Mouse (Mus musculus) midbrain, embryonic 14.5 days (tissue): ENCODE results near the gene F2rl1. TPM values are rescaled to one million over a fixed set of nuclear protein-coding genes. Genes with fewer than 3 reads are reported as not detected.

Experiments used
- ATAC-seq: fragments of 200-750 bp; cut with Nextera tagmentation; 2 replicates; pipeline ENCODE4 v1.8.0; 2017; ENCODE audit warnings: moderate number of reproducible peaks, moderate library complexity; ENCODE audit not compliant: low FRiP score, low TSS enrichment
- DNase-seq: peaks from one replicate; pipeline ENCODE4 v3.0.0-alpha.2; 2015
- H3K27ac ChIP-seq: fragments of 300-500 bp; sonication (generic); replicated peaks from 2 replicates; pipeline ENCODE4 v1.5.1; 2014; ENCODE audit warnings: mild to moderate bottlenecking, low read depth, low read length, moderate library complexity
- H3K27me3 ChIP-seq: fragments of 300-500 bp; sonication (generic); 2 replicates; pipeline ENCODE4 v1.6.1; 2014; ENCODE audit warnings: low read length, control low read depth, mixed read lengths; ENCODE audit not compliant: control insufficient read depth, insufficient read depth
- H3K36me3 ChIP-seq: fragments of 300-500 bp; sonication (generic); 2 replicates; pipeline ENCODE4 v1.6.1; 2014; ENCODE audit warnings: low read length, control low read depth; ENCODE audit not compliant: control insufficient read depth, insufficient read depth
- H3K4me1 ChIP-seq: fragments of 300-500 bp; sonication (generic); 2 replicates; pipeline ENCODE4 v1.6.1; 2014; ENCODE audit warnings: mild to moderate bottlenecking, antibody characterized with exemption, low read length, control low read depth; ENCODE audit not compliant: control insufficient read depth, insufficient read depth
- H3K4me2 ChIP-seq: fragments of 300-500 bp; sonication (generic); 2 replicates; pipeline ENCODE4 v1.6.1; 2014; ENCODE audit warnings: mild to moderate bottlenecking, low read length, moderate library complexity
- H3K4me3 ChIP-seq: fragments of 300-500 bp; sonication (generic); replicated peaks from 2 replicates; pipeline ENCODE4 v1.5.1; 2014; ENCODE audit warnings: low read depth, low read length
- H3K9ac ChIP-seq: fragments of 300-500 bp; sonication (generic); replicated peaks from 2 replicates; pipeline ENCODE4 v1.6.1; 2014; ENCODE audit warnings: mild to moderate bottlenecking, low read length, moderate library complexity
- H3K9me3 ChIP-seq: fragments of 300-500 bp; sonication (generic); 2 replicates; pipeline ENCODE4 v1.6.1; 2016; ENCODE audit warnings: low read length, control low read depth, mixed read lengths; ENCODE audit not compliant: control insufficient read depth
- WGBS: fragments of 180-500 bp; shearing (Covaris S2); extraction: QIAGEN DNeasy Blood & Tissue Kit; methylation state at CpG from one replicate; pipeline ENCODE4 v1.1.7; 2014; 5-methylcytosine and 5-hydroxymethylcytosine counted together
- polyA plus RNA-seq: library from polyadenylated mRNA; unstranded; fragments of >200 nt; fragmentation: Nextera tagmentation; extraction: Ambion mirVana; gene quantifications from 2 replicates; pipeline ENCODE4 v1.2.1, GENCODE M21; 2014

The F2rl1 gene
- polyA plus RNA-seq, 1 experiment from 2014 or later = 0.12 TPM

GRCm38 (mm10) chr13:95524424-95524673, 678 bp downstream of the F2rl1 start:
- WGBS = 0% methylated on average over 13 of the region's 13 CpGs
- Histone ChIP-seq H3K4me3 (peak overlapping the region; percentile 28), H3K27me3 (peaks cover 42% of the 10 kb centered on the region), H3K4me2 (peak overlapping the region; percentile 57), H3K27ac (no peak overlapping the region), H3K4me1 (peaks cover 14% of the 10 kb centered on the region), H3K36me3 (no peaks in the 10 kb centered on the region), H3K9ac (no peak overlapping the region), H3K9me3 (no peaks in the 10 kb centered on the region)
- no peak; the same call in 1 of the 2 replicates for ATAC-seq
- DNase-seq = no peak

- H3K27me3 ChIP-seq = peaks cover 42% of the 10 kb centered on the region
Observed at GRCm38 (mm10) chr13:95523659-95524423, 1.2 kb downstream of the F2rl1 start.

GRCm38 (mm10) chr13:95522176-95522575, 2.9 kb downstream of the F2rl1 start:
- ATAC-seq (no peak), DNase-seq (no peak)
- WGBS = 90% methylated on average over 10 of the region's 10 CpGs

More at GRCm38 (mm10) chr13:95523659-95524423, 1.2 kb downstream of the F2rl1 start:
- Histone ChIP-seq H3K9ac (no peak overlapping the region), H3K36me3 (no peaks in the 10 kb centered on the region), H3K4me1 (peaks cover 14% of the 10 kb centered on the region), H3K4me3 (peak overlapping the region; percentile 28), H3K27ac (no peak overlapping the region), H3K9me3 (no peaks in the 10 kb centered on the region), H3K4me2 (peak overlapping the region; percentile 57)
- peak; percentile 46 for DNase-seq
- WGBS = 3% methylated on average over 29 of the region's 29 CpGs
- ATAC-seq = no peak

GRCm38 (mm10) chr13:95521029-95521428, 4.0 kb downstream of the F2rl1 start:
- peaks cover 28% of the 10 kb centered on the region for H3K27me3 ChIP-seq
- H3K27ac ChIP-seq = no peak overlapping the region
- 90% methylated on average over 6 of the region's 6 CpGs for WGBS
- H3K9ac ChIP-seq = no peak overlapping the region
- no peak for DNase-seq
- H3K9me3 ChIP-seq = no peaks in the 10 kb centered on the region
- ATAC-seq = no peak
- H3K36me3 ChIP-seq = no peaks in the 10 kb centered on the region
- peaks cover 14% of the 10 kb centered on the region for H3K4me1 ChIP-seq
- H3K4me2 ChIP-seq = no peak overlapping the region
- H3K4me3 ChIP-seq = no peak overlapping the region

More at GRCm38 (mm10) chr13:95522176-95522575, 2.9 kb downstream of the F2rl1 start:
- Histone ChIP-seq H3K9ac (no peak overlapping the region), H3K9me3 (no peaks in the 10 kb centered on the region), H3K27me3 (peaks cover 39% of the 10 kb centered on the region), H3K4me2 (no peak overlapping the region), H3K36me3 (no peaks in the 10 kb centered on the region), H3K27ac (no peak overlapping the region), H3K4me3 (no peak overlapping the region), H3K4me1 (peaks cover 14% of the 10 kb centered on the region)

DNA sequence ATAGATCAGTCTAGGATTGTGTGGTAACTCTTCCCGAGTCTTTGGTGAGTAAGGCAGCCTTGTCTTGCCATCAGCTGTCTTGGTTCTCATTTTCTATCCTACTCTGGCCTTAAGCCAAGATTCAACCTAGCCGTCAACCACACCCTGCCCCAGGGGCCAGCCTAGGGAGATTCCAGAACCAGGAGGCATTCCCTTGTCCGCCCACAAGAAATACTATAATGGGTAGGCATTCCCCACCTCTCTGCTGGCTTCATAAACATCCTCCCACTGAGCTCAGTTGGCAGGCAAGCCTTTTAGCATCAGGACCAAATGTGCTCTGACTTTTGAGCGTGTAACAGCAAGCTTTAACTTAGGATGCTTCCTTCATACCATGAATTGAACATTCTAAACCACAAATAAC, 10.3 kb downstream of the F2rl1 start:
- ATAC-seq = no peak
- Histone ChIP-seq H3K9ac (no peak overlapping the region), H3K4me1 (no peaks in the 10 kb centered on the region), H3K27me3 (no peaks in the 10 kb centered on the region), H3K36me3 (no peaks in the 10 kb centered on the region), H3K27ac (no peak overlapping the region), H3K4me2 (no peak overlapping the region), H3K4me3 (no peak overlapping the region), H3K9me3 (no peaks in the 10 kb centered on the region)
- 91% methylated on average over 4 of the region's 4 CpGs for WGBS
- no peak for DNase-seq

- no peak overlapping the region for H3K4me2 ChIP-seq
- H3K4me1 ChIP-seq = no peaks in the 10 kb centered on the region
- ATAC-seq (no peak), DNase-seq (no peak)
- H3K9me3 ChIP-seq = no peaks in the 10 kb centered on the region
- no peak overlapping the region for H3K27ac ChIP-seq
- H3K4me3 ChIP-seq = no peak overlapping the region
- WGBS = 94% methylated on average over 5 of the region's 5 CpGs
- no peaks in the 10 kb centered on the region for H3K36me3 ChIP-seq
- H3K27me3 ChIP-seq = no peaks in the 10 kb centered on the region
- H3K9ac ChIP-seq = no peak overlapping the region
Observed at GRCm38 (mm10) chr13:95510054-95510453, 15.0 kb downstream of the F2rl1 start.

DNA sequence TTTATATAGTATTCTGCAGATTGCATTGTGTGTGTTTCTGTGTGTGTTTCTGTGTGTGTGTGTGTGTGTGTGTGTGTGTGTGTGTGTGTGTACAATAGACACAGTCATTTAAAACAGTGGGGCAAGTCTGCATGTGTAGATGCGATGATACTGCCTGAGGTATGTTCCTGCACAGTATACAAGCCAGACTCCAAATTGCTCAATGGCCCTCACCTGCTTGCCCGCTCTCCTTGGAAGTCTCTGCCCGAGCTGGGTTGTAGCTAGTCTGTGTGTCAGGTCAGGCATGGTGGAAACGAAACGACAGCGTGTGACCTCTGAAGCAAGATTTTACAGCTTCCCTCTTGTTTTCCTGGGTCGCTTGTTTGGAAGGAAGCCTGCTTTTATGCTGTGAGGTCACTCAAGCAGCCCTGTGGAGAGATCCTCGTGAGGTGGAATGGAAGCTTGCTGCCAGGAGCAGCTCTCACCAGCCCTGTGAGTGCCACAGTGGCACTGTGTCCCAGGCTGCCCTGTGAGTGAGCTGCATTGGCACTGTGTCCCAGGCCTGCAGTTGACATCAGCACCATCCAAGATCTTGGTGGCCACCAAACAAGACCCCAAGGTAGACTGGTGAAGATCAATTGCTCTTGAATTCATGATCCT, 21.6 kb downstream of the F2rl1 start:
- Histone ChIP-seq H3K4me1 (no peaks in the 10 kb centered on the region), H3K9me3 (no peaks in the 10 kb centered on the region), H3K27me3 (no peaks in the 10 kb centered on the region), H3K36me3 (no peaks in the 10 kb centered on the region), H3K4me2 (no peak overlapping the region), H3K27ac (no peak overlapping the region), H3K4me3 (no peak overlapping the region), H3K9ac (no peak overlapping the region)
- ATAC-seq = no peak
- WGBS = 83% methylated on average over 8 of the region's 8 CpGs
- DNase-seq = no peak

GRCm38 (mm10) chr13:95496601-95497000, 28.4 kb downstream of the F2rl1 start:
- no peak overlapping the region for H3K4me3 ChIP-seq
- ATAC-seq (no peak), DNase-seq (no peak)
- 0 out of 2 replicates have a peak, but pooled peaks cover 6% of the 10 kb centered on the region for H3K4me1 ChIP-seq
- no peaks in the 10 kb centered on the region for H3K27me3 ChIP-seq
- no peak overlapping the region for H3K4me2 ChIP-seq
- no peaks in the 10 kb centered on the region for H3K36me3 ChIP-seq
- WGBS = 90% methylated on average over 3 of the region's 3 CpGs
- H3K9me3 ChIP-seq = no peaks in the 10 kb centered on the region
- no peak overlapping the region for H3K27ac ChIP-seq
- no peak overlapping the region for H3K9ac ChIP-seq

DNA sequence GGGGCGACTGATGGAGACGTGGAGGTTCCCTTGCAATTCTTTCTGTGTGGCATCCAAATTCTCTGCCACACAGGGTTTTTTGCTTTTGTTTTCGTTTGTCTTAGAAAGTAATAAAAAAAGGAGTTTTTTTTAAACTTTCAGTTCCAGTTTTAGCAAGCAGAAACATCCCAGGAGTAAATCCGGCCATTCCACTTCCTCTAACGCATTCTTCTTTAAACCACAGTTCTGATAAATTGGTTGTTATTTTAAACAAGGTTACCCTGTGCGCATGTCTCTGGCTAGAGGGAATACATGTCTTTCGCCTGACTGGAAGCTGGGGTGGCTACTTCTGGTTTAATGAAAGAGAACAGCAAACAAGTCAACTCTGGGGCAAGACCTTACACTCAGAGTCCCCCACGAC, 30.2 kb downstream of the F2rl1 start:
- Histone ChIP-seq H3K9ac (no peak overlapping the region), H3K36me3 (no peaks in the 10 kb centered on the region), H3K27me3 (no peaks in the 10 kb centered on the region), H3K4me2 (no peak overlapping the region), H3K4me3 (no peak overlapping the region), H3K27ac (no peak overlapping the region), H3K9me3 (no peaks in the 10 kb centered on the region), H3K4me1 (0 out of 2 replicates have a peak, but pooled peaks cover 6% of the 10 kb centered on the region)
- DNase-seq (no peak), ATAC-seq (no peak)
- WGBS = 88% methylated on average over 8 of the region's 8 CpGs
